Mouse (Mus musculus): Measurements from ENCODE around the gene Hmg20b. TPM values are rescaled to one million over a fixed set of nuclear protein-coding genes. Genes with fewer than 3 reads are reported as not detected.
A peak's percentile ranks its signal among the peaks of the same experiment; 100 is the strongest.

Gene Hmg20b
- polyA plus RNA-seq, 1 experiment from 2014 or later = 100 TPM

DNA sequence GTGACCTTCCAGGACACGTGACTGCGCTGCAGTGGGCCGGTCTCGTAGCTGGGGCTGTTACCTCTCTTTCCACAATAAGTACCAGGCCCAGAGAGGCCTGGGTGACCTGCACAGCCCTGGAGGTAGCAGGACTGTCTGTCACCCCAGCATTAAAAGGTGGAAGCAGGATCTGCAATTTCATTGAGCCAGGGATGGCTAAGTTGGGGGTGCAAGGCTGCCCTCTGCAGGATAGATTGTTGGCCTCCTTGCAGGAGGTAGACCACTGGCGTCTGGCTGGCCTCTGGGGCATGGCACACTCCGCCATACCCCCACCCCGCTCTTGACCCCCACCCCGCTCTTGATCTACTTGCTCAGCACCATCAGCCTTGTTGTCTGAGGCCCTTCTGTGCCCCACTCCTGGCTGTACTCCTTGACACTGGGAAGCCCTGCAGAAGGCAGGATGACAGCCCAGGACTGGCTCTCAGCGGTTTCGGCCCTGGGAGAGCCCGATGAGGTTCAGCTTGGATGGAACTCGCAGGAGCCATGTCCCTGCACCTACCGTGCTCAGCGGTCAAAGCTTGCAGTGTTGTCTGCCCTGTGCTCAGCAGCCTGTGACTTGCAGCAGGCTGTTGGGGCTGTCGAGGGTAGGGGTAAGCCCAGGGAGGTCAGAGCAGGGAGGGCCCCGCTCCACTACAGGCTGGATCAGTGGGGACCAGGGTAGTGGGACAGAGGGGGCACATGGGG, 33.8 kb downstream of the Hmg20b start:
- no peak overlapping the region for H3K27ac ChIP-seq (ENCODE audit: low read depth, low read length)
- H3K36me3 ChIP-seq (ENCODE audit: control insufficient read depth, insufficient read depth, low read length) = peaks cover 11% of the 10 kb centered on the region
- peak overlapping the region; percentile 25; the same call in 1 of the 2 replicates for H3K4me2 ChIP-seq (replicated peaks; ENCODE audit: low read depth, low read length)
- H3K4me3 ChIP-seq (ENCODE audit: low read depth, low read length) = no peak overlapping the region
- no peak for DNase-seq (ENCODE audit: low spot score)
- no peaks in the 10 kb centered on the region for H3K27me3 ChIP-seq (ENCODE audit: control insufficient read depth, insufficient read depth, low read length)
- H3K4me1 ChIP-seq (replicated peaks; ENCODE audit: control insufficient read depth, insufficient read depth, low read length) = peaks cover 10% of the 10 kb centered on the region
- ATAC-seq (ENCODE audit: low FRiP score) = no peak
- 47% methylated on average over 15 of the region's 16 CpGs for WGBS
- H3K9ac ChIP-seq (ENCODE audit: low read depth, low read length) = peak overlapping the region; percentile 19; the same call in 1 of the 2 replicates
- no peaks in the 10 kb centered on the region for H3K9me3 ChIP-seq (ENCODE audit: control insufficient read depth, low read length)

DNA sequence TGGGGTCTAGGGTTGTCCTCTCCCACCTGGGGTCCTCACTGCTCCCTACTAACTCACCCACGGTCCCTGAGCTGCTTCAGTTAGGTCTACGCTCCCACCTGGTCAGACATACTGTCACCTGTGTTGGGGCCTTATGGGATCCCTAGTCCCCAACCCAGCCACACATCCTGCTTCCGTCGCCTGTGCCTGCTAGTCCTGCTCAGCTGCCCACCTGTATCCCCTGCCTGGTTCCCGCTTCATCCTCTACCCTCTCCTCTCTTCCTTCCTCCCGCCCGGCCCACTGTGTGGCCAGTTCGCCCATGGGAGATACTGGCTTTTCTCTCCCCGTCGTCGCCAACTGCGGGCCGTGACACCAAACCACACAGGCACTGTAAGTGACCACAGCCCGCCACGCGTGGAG, 34.7 kb downstream of the Hmg20b start:
- Histone ChIP-seq H3K9me3 (ENCODE audit: control insufficient read depth, low read length) (no peaks in the 10 kb centered on the region), H3K4me2 (replicated peaks; ENCODE audit: low read depth, low read length) (no peak overlapping the region), H3K4me3 (ENCODE audit: low read depth, low read length) (no peak overlapping the region; the same call in 1 of the 2 replicates), H3K36me3 (ENCODE audit: control insufficient read depth, insufficient read depth, low read length) (peaks cover 18% of the 10 kb centered on the region), H3K27me3 (ENCODE audit: control insufficient read depth, insufficient read depth, low read length) (no peaks in the 10 kb centered on the region), H3K4me1 (replicated peaks; ENCODE audit: control insufficient read depth, insufficient read depth, low read length) (peaks cover 10% of the 10 kb centered on the region), H3K27ac (ENCODE audit: low read depth, low read length) (no peak overlapping the region), H3K9ac (ENCODE audit: low read depth, low read length) (no peak overlapping the region)
- no peak for DNase-seq (ENCODE audit: low spot score)
- WGBS = 96% methylated on average over 16 of the region's 16 CpGs
- no peak for ATAC-seq (ENCODE audit: low FRiP score)

DNA sequence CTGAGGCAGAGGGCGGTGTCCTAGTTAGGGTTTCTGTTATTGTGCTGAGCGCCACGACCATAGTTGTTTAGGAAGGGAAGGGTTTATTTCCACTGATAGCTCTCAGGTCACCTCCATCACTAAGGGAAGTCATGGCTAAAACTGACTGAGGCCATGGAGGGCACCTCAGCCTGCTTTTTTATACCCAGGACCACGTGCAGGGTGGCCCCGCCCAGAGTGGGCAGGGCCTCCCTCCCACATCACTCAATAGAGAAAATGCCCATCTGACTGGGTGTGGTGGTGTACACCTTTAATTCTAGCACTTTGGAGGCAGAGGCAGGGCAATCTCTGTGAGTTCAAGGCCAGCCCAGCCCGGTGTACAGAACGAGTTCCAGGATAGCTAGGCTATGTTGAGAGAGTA, 36.1 kb downstream of the Hmg20b start:
- Histone ChIP-seq H3K27ac (ENCODE audit: low read depth, low read length) (no peak overlapping the region), H3K9me3 (ENCODE audit: control insufficient read depth, low read length) (no peaks in the 10 kb centered on the region), H3K27me3 (ENCODE audit: control insufficient read depth, insufficient read depth, low read length) (no peaks in the 10 kb centered on the region), H3K4me1 (replicated peaks; ENCODE audit: control insufficient read depth, insufficient read depth, low read length) (peaks cover 8% of the 10 kb centered on the region), H3K4me2 (replicated peaks; ENCODE audit: low read depth, low read length) (no peak overlapping the region), H3K4me3 (ENCODE audit: low read depth, low read length) (no peak overlapping the region), H3K36me3 (ENCODE audit: control insufficient read depth, insufficient read depth, low read length) (peaks cover 20% of the 10 kb centered on the region), H3K9ac (ENCODE audit: low read depth, low read length) (no peak overlapping the region)
- no peak for ATAC-seq (ENCODE audit: low FRiP score)
- WGBS = 78% methylated on average over 7 of the region's 7 CpGs
- no peak for DNase-seq (ENCODE audit: low spot score)

DNA sequence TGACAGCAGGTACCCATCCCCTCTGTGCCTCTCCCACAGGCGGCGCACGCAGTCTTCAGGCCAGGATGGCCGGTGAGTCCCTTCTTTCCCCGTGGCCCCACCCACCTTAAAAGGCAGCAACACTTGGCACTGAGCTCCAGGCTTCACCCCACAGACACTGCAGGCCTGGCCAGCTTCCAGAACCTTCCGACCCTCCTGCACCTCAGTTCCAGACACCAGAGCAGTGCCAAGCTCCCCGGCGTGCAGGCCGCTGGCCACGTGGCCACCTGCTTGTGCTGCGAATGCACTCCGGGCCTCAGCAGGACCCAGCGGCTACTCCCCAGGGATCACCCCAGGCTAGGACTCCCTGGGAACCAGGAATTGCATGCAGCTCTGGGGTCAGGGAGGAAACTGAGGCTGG, 36.7 kb downstream of the Hmg20b start:
- ATAC-seq (ENCODE audit: low FRiP score) = no peak
- H3K4me3 ChIP-seq (ENCODE audit: low read depth, low read length) = no peak overlapping the region
- WGBS = 94% methylated on average over 13 of the region's 13 CpGs

DNA sequence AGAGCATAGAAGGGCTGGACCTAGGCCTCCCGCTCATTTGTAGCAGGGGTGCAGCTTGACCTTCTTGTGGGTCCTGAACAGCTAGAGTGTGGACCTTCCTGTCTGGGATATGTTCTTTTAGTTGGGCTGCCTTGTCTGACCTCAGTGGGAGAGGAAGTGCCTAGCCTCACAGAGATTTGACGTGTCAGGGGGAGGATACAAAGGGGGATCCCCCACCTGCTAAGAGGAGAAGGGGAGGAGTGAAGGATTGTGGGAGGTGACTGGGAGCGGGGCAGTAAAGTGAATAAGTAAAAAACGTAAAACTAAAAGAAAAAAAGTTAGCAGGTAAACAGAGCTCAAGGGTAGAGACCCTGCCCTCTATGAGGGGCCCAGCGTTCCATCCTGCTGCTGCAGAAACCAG, 40.7 kb downstream of the Hmg20b start:
- H3K4me3 ChIP-seq (ENCODE audit: low read depth, low read length) = no peak overlapping the region
- no peak for ATAC-seq (ENCODE audit: low FRiP score)
- no peak overlapping the region for H3K27ac ChIP-seq (ENCODE audit: low read depth, low read length)
- WGBS = 91% methylated on average over 5 of the region's 5 CpGs
- no peaks in the 10 kb centered on the region for H3K9me3 ChIP-seq (ENCODE audit: control insufficient read depth, low read length)
- no peaks in the 10 kb centered on the region for H3K27me3 ChIP-seq (ENCODE audit: control insufficient read depth, insufficient read depth, low read length)
- H3K4me1 ChIP-seq (replicated peaks; ENCODE audit: control insufficient read depth, insufficient read depth, low read length) = no peaks in the 10 kb centered on the region
- DNase-seq (ENCODE audit: low spot score) = no peak
- H3K9ac ChIP-seq (ENCODE audit: low read depth, low read length) = no peak overlapping the region
- no peak overlapping the region for H3K4me2 ChIP-seq (replicated peaks; ENCODE audit: low read depth, low read length)
- peaks cover 36% of the 10 kb centered on the region for H3K36me3 ChIP-seq (ENCODE audit: control insufficient read depth, insufficient read depth, low read length)

More for the DNA sequence above, 36.7 kb downstream of the Hmg20b start:
- H3K9ac ChIP-seq (ENCODE audit: low read depth, low read length) = no peak overlapping the region
- no peaks in the 10 kb centered on the region for H3K27me3 ChIP-seq (ENCODE audit: control insufficient read depth, insufficient read depth, low read length)
- no peak overlapping the region for H3K27ac ChIP-seq (ENCODE audit: low read depth, low read length)
- H3K36me3 ChIP-seq (ENCODE audit: control insufficient read depth, insufficient read depth, low read length) = peaks cover 26% of the 10 kb centered on the region
- no peaks in the 10 kb centered on the region for H3K9me3 ChIP-seq (ENCODE audit: control insufficient read depth, low read length)
- H3K4me1 ChIP-seq (replicated peaks; ENCODE audit: control insufficient read depth, insufficient read depth, low read length) = peaks cover 3% of the 10 kb centered on the region; the same call in 1 of the 2 replicates
- DNase-seq (ENCODE audit: low spot score) = no peak
- H3K4me2 ChIP-seq (replicated peaks; ENCODE audit: low read depth, low read length) = no peak overlapping the region

DNA sequence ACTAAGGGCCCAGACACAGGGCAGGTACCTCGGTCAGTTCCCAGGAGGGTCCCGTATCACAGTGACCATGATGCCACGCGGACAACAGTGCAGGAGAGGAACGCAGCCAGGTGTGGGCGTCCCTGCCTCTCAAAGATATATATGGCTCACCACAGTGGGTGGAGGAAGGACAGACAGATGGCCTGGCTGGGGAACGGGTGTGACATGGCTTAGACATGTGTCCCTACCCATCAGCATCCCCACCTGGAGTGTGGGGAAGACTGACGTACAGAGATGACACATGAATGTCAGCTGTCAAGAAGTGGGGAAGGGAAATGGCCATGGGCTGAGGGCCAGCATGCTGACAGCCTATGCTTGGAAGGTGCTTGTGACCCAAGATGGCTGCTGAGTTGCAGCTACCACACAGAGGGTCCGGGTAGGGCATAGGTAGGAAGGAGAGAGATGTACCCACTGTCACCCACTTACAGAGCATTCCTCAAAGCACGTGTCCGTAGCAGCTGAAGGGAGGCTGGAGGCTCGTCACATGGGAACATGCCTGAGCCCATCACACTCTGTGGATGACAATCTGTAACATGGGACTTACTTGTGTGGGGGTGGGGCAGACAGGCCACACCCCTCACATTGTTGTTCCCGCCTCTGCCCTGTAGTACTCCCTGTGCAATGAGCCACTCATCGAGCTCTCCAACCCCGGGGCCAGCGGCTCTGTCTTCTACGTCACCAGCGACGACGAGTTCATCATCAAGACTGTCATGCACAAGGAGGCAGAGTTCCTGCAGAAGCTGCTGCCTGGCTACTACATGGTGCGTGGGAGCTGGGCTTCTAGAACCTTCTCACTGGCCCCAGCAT, 43.2 kb downstream of the Hmg20b start:
- Histone ChIP-seq H3K27me3 (ENCODE audit: control insufficient read depth, insufficient read depth, low read length) (no peaks in the 10 kb centered on the region), H3K4me1 (replicated peaks; ENCODE audit: control insufficient read depth, insufficient read depth, low read length) (no peaks in the 10 kb centered on the region)
- WGBS = 93% methylated on average over 21 of the region's 21 CpGs

DNA sequence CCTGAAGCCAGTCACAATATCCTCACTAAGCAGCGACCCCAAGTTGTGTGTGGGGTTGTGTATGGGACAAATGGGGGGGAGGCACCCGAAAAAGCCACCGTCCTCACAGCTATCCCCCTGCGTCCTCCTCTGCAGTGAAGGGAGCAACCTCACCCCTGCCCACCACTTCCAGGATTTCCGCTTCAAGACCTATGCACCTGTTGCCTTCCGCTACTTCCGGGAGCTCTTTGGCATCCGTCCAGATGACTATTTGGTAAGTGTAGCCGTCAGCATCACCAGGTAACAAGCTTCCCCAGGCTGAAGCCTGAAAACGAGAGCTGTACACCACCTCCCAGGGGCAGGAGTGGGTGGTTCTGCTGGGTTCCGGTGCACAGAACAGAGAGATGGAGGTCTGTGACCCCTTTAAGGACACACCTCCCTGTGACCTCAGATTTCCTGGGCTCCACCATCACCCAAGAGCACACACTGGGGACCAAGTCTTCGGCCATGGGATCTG, 44.1 kb downstream of the Hmg20b start:
- ATAC-seq (ENCODE audit: low FRiP score) = no peak
- Histone ChIP-seq H3K27ac (ENCODE audit: low read depth, low read length) (no peak overlapping the region), H3K4me2 (replicated peaks; ENCODE audit: low read depth, low read length) (no peak overlapping the region), H3K9ac (ENCODE audit: low read depth, low read length) (no peak overlapping the region), H3K27me3 (ENCODE audit: control insufficient read depth, insufficient read depth, low read length) (no peaks in the 10 kb centered on the region), H3K4me3 (ENCODE audit: low read depth, low read length) (no peak overlapping the region), H3K4me1 (replicated peaks; ENCODE audit: control insufficient read depth, insufficient read depth, low read length) (no peaks in the 10 kb centered on the region), H3K9me3 (ENCODE audit: control insufficient read depth, low read length) (no peaks in the 10 kb centered on the region), H3K36me3 (ENCODE audit: control insufficient read depth, insufficient read depth, low read length) (peaks cover 22% of the 10 kb centered on the region)
- WGBS = 93% methylated on average over 12 of the region's 12 CpGs
- DNase-seq (ENCODE audit: low spot score) = no peak

More for the DNA sequence above, 43.2 kb downstream of the Hmg20b start:
- no peak for DNase-seq (ENCODE audit: low spot score)
- Histone ChIP-seq H3K9ac (ENCODE audit: low read depth, low read length) (no peak overlapping the region), H3K4me2 (replicated peaks; ENCODE audit: low read depth, low read length) (no peak overlapping the region), H3K27ac (ENCODE audit: low read depth, low read length) (no peak overlapping the region), H3K36me3 (ENCODE audit: control insufficient read depth, insufficient read depth, low read length) (peaks cover 30% of the 10 kb centered on the region), H3K9me3 (ENCODE audit: control insufficient read depth, low read length) (no peaks in the 10 kb centered on the region), H3K4me3 (ENCODE audit: low read depth, low read length) (no peak overlapping the region)
- ATAC-seq (ENCODE audit: low FRiP score) = no peak

DNA sequence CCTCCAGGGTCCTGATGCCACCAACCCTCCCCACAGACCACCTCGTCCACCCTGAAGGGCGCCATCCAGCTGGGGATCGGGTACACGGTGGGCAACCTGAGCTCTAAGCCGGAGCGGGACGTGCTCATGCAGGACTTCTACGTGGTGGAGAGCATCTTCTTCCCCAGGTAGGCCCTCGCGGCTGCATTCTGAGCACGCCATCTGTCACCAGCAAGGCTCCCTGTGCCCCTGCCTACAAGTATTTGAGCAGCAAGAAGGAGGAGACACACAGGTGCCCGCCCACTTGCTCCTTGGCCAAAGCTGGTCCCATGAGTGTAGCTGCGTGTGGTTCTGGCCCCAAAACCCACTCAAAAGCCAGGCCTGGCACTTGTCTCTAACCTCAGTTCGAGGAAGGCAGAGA, 44.6 kb downstream of the Hmg20b start:
- Histone ChIP-seq H3K9me3 (ENCODE audit: control insufficient read depth, low read length) (no peaks in the 10 kb centered on the region), H3K4me1 (replicated peaks; ENCODE audit: control insufficient read depth, insufficient read depth, low read length) (no peaks in the 10 kb centered on the region), H3K9ac (ENCODE audit: low read depth, low read length) (no peak overlapping the region), H3K27me3 (ENCODE audit: control insufficient read depth, insufficient read depth, low read length) (no peaks in the 10 kb centered on the region), H3K27ac (ENCODE audit: low read depth, low read length) (no peak overlapping the region; the same call in 1 of the 2 replicates), H3K4me2 (replicated peaks; ENCODE audit: low read depth, low read length) (no peak overlapping the region), H3K36me3 (ENCODE audit: control insufficient read depth, insufficient read depth, low read length) (peaks cover 18% of the 10 kb centered on the region), H3K4me3 (ENCODE audit: low read depth, low read length) (no peak overlapping the region)
- no peak for DNase-seq (ENCODE audit: low spot score)
- WGBS = 94% methylated on average over 14 of the region's 14 CpGs
- ATAC-seq (ENCODE audit: low FRiP score) = no peak

Measured in hindbrain, embryonic 11.5 days (tissue).